Mouse (Mus musculus): Measurements from ENCODE around the gene Rhobtb3. TPM values are rescaled to one million over a fixed set of nuclear protein-coding genes. Genes with fewer than 3 reads are reported as not detected.

Gene Rhobtb3
- total RNA-seq, 2 experiments from 2014 or later, result 17.8 to 18.5 TPM

- DNase-seq (ENCODE audit: extremely low spot score in 1 of 2, low spot score in 2 of 2), result peak in 1 of 2 experiments; percentile 21
- intact Hi-C loops (cut with DNase I), result no loop called here
Observed at GRCm38 (mm10) chr13:75867876-75868275, 75.8 kb downstream of the Rhobtb3 start.

- no peak for DNase-seq (ENCODE audit: extremely low spot score in 1 of 2, low spot score in 2 of 2)
- intact Hi-C loops (cut with DNase I), result no loop called here
Observed at GRCm38 (mm10) chr13:75865486-75866184, 78.1 kb downstream of the Rhobtb3 start.

DNA sequence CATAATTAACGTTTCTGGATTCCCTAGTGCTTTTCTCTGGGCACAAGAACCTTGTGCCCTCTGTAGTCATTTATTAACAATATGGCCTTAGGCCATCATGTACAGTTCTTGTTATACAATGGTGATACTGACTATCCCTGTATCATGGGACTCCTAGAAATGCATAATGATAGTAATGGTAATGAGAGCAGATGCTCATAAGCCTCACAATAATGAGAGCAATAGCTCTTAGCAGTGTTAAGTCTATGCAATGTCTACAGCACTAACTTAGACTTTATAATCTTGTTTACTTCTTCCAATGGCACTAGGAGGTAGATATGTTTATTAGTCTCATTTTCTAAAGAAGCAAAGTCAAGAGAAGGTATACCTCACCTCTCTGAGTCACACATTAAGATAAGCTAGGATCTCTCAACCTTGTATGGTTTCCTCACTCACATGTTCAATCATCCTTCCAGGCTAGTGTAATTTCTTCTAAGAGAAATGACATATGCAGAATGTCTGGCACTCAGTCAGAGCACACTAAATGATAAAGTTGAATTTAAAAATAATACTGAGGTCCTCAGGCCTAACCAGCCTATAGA is 84.4 kb downstream of the Rhobtb3 start:
- intact Hi-C loops (cut with DNase I), result no loop called here
- DNase-seq (ENCODE audit: extremely low spot score in 1 of 2, low spot score in 2 of 2), result no peak

- DNase-seq (ENCODE audit: extremely low spot score in 1 of 2, low spot score in 2 of 2), result no peak
- intact Hi-C loops (cut with DNase I), result no loop called here
Observed at GRCm38 (mm10) chr13:75853118-75853517, 90.6 kb downstream of the Rhobtb3 start.

DNA sequence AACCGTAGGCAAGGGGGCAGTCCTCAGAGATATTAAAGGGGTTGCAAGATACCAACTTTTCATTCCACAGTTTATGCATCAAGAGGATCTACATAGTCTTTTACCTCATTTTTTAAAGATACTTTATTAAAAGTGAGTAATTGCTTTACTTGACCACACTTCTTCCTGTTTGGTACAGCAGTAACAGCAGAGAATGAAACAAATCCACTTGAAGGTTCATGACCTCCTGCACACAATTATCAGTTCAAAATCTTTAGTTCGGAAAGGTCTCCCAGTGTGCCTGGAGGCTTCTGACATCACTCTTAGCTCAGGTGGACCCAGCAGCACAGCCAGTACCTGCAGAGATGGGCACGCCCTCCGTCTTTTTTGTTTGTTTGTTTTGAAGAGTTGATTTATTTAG is 91.7 kb downstream of the Rhobtb3 start:
- DNase-seq (ENCODE audit: extremely low spot score in 1 of 2, low spot score in 2 of 2), result no peak
- intact Hi-C loops (cut with DNase I), result no loop called here

GRCm38 (mm10) chr13:75847027-75847426 is 96.7 kb downstream of the Rhobtb3 start:
- intact Hi-C loops (cut with DNase I), result no loop called here

GRCm38 (mm10) chr13:75845519-75846166 is 98.1 kb downstream of the Rhobtb3 start:
- intact Hi-C loops (cut with DNase I), result no loop called here
- DNase-seq (ENCODE audit: extremely low spot score in 1 of 2, low spot score in 2 of 2), result no peak

More at GRCm38 (mm10) chr13:75847027-75847426, 96.7 kb downstream of the Rhobtb3 start:
- DNase-seq (ENCODE audit: extremely low spot score in 1 of 2, low spot score in 2 of 2), result no peak

DNA sequence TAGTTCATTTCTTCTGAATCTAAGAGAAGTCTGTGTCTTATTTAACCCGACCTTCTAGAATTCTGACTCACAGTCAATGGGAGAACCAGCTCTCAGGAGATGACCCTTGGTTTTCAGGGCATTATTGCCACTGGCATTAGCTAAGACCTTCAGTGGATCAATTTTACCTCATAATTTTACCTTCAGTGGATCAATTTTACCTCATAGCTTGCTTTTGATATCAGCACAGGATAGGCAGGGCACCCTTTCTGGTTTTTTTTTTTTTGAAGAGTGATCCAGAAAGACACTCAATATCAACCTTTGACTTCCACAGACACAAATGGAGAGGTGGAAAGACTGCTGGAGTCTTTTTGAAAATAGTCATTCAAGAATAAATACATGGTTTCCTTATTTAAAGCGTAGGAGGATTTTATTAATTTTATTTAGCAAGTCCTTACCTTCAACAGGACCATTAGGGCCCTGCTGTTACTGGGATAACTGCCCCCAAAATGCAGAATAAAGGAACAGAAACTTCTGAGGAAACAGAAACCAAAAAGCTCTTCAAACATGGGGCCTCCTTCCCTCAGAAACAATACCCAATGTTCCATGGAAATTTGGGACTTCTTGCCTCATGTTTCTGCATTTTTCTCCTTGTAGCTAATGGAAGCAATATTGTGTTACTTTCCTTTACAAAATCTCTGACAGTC is 98.7 kb downstream of the Rhobtb3 start:
- intact Hi-C loops (cut with DNase I), result no loop called here
- DNase-seq (ENCODE audit: extremely low spot score in 1 of 2, low spot score in 2 of 2), result no peak

DNA sequence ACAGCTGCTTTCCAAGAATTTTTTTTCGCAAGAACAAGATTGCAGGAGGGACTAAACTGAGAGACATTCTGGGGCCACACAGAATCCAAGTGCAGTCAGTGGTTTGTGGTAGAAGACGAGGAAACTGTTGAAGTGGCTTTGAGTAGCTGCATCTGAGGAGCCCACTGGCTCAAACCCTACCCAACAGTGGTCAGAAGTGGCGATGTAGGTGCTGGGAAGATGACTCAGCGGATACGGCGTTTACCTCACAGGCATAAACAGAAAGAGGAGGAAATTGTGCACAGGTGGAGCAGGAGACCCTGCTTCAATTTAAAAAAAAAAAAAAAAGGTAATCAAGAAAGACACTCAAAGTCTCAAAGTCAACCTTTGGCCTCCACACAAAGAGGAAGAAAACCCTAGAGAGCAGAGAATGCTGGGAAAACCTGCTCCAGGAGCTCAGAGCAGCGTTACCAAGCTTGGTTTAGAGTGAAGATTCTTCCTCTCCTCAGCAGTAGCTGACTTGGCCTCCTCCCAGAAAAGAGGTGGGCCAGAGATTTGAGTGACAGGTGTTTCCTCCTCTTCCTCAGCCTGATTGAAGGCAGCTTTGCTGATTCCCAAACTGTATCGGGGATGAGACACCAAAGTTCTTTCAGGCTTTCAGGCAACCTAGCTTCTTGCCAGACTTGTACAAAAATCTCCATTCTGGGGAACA is 99.6 kb downstream of the Rhobtb3 start:
- DNase-seq (ENCODE audit: extremely low spot score in 1 of 2, low spot score in 2 of 2), result no peak

DNA sequence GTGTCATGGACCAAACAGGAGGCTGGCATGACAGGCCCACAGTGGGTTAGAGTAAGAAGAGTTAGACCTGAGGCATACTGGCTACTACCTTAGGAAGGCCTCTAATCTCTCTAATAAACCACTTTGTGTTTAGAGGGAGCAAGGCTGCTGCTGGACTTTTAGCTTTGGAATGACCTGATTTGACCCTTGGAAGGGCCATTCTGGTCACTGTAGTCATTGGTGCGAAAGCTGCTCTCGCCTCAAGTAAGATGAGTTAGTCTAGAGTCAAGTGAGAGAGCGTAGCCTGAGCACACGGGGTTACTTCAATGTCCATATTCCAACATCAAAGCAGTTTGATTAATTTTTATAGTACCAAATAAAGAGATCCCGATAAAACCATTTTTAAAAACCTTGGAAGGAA is 100.4 kb downstream of the Rhobtb3 start:
- intact Hi-C loops (cut with DNase I), result no loop called here
- DNase-seq (ENCODE audit: extremely low spot score in 1 of 2, low spot score in 2 of 2), result no peak

More for the DNA sequence above, 99.6 kb downstream of the Rhobtb3 start:
- intact Hi-C loops (cut with DNase I), result no loop called here

DNA sequence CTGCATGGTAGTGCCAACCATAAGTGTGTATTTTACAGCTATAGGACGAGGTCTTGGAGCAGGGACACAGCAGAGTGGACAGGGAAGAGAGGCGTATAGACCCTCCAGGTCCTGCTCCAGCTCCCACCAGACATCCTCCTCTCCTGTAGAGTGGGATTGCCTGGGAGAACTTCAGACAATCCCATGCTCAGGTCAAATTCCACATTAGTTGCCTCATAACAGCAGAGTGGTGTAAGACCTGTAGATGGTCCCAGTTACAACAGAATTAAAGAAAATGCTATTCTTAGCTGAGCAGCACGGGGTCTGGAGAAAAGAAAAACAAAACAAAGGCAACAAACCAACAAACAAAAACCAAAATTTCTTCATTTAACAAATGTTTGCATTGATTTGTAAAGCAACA is 101.8 kb downstream of the Rhobtb3 start:
- DNase-seq (ENCODE audit: extremely low spot score in 1 of 2, low spot score in 2 of 2), result no peak
- intact Hi-C loops (cut with DNase I), result no loop called here

GRCm38 (mm10) chr13:75840752-75841285 is 102.9 kb downstream of the Rhobtb3 start:
- peak in 1 of 2 experiments; percentile 9 for DNase-seq (ENCODE audit: extremely low spot score in 1 of 2, low spot score in 2 of 2)

GRCm38 (mm10) chr13:75839719-75840481 is 103.8 kb downstream of the Rhobtb3 start, which contains the start of gene Glrx:
Gene Glrx (plus strand): TSS chr13:75839868.
- peak; percentile 77 to 82 for DNase-seq (ENCODE audit: extremely low spot score in 1 of 2, low spot score in 2 of 2)
- intact Hi-C loops (cut with DNase I), result no loop called here

More at GRCm38 (mm10) chr13:75840752-75841285, 102.9 kb downstream of the Rhobtb3 start:
- intact Hi-C loops (cut with DNase I), result no loop called here

DNA sequence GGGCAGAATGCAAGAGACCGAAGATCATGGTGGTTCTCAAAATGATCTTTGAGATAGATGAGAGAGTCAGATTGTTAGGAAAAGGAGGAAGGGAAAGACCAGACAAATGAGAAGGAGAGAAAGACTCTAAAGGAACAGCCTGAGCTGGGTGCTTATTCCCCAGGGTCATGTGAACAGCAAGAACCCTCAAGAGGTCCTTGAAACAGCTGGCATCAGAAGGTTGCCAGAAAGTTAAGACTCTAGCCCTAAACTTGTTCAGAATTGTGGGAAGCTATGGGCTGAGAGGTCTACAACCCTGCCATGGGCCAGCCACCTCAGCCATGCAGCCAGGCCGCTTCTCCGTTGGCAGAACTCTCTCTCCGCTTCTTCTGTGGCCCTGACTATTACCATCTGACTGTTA is 105.2 kb downstream of the Rhobtb3 start:
- no peak for DNase-seq (ENCODE audit: extremely low spot score in 1 of 2, low spot score in 2 of 2)
- intact Hi-C loops (cut with DNase I), result no loop called here

DNA sequence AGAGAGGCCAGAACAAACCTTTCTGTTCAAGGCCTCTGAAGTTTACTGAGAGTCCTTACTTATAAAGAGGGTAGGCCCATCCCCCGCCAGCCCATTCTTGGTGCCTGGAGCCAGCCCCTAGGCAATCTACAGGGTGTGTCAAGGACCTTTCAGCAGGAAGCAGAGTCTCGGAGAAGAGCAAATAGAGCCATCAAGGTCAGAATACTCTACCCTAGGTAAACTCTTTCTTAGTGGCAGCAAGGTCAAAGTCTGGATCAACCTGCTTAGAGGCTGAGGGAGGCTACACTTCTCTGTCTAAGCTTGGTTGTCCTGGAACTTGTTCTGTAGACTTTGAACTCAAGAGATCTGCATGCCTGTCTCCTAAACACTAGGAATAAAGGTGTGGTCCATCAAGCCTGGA is 108.3 kb downstream of the Rhobtb3 start:
- intact Hi-C loops (cut with DNase I), result no loop called here

DNA sequence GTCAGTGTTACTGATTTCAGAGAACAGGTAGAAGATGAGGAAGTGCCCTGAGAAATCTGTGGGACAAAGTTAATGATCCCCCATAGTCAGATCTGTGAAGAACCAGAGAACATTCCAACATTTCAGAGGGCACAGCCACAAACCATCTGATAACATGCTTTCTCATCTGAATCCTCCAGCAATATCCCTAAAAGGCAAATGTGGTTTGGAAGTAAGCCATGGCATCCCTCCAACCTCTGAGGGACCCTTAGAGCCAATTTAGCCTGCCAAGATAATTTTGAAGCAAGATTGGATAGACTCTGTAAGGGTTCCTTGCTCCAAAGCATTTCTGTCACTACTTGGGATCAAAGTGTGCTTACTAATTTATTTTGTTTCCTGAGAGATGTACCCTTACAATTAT is 110.2 kb downstream of the Rhobtb3 start:
- intact Hi-C loops (cut with DNase I), result no loop called here
- DNase-seq (ENCODE audit: extremely low spot score in 1 of 2, low spot score in 2 of 2), result peak in 1 of 2 experiments; percentile 31

More for the DNA sequence above, 108.3 kb downstream of the Rhobtb3 start:
- no peak for DNase-seq (ENCODE audit: extremely low spot score in 1 of 2, low spot score in 2 of 2)

DNA sequence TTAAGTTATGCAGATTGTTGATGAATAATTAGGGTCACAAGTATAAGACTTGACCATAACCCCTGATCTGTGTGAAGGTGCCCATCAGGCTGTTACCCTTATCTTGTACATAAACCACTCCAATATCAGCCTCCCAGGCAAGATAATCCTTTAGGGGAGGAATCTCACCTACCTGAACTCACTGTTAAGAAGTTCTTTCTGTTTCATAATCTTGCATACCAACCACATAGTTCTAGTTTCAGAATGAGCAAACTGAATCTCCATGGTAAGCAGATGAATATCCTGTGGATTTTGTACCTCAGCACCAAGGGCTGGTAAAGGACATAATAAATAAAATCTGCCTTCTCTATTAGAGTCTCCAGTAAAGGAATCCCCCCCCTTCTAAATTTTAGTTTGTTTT is 111.0 kb downstream of the Rhobtb3 start:
- intact Hi-C loops (cut with DNase I), result no loop called here
- DNase-seq (ENCODE audit: extremely low spot score in 1 of 2, low spot score in 2 of 2), result no peak

- no peak for DNase-seq (ENCODE audit: extremely low spot score in 1 of 2, low spot score in 2 of 2)
- intact Hi-C loops (cut with DNase I), result no loop called here
Observed at GRCm38 (mm10) chr13:75831710-75832109, 112.0 kb downstream of the Rhobtb3 start.

Measured in left cerebral cortex, postnatal 10 days (tissue).